Mouse (Mus musculus) kidney, adult 2 months (tissue): ENCODE results near the gene Trim44.

Source experiments
- CTCF ChIP-seq: fragments of 200-500 bp; conservative IDR thresholded peaks from 2 replicates; pipeline ENCODE4 v1.5.1; 2011; ENCODE audit warnings: low read depth, mild to moderate bottlenecking, control low read depth, low read length, moderate library complexity, mixed read lengths; ENCODE audit not compliant: insufficient read depth, insufficient read length
- POLR2A ChIP-seq: fragments of 200-500 bp; IDR thresholded peaks from one replicate; pipeline ENCODE4 v1.6.1; 2011; ENCODE audit warnings: low read depth, low read length, control low read depth

DNA sequence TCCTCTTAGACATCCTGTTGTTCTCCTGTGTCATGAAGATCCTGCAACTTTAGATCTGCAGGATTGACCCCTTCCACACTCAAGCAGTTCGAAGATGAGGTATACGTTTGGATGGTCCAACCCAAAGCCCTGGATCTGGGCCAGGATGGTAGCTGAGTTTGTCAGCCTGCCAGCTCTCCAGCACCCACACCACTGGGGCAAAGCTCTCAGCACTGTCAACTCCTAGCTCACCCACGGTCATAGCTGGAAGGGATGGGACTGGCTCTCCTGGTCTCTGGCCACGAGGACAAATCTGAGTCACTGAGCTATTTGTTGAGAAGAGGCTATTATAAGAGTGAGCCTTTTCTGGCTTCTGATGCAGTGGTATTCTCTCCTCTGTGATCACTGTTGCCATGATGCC is 155.0 kb downstream of the Trim44 start:
- TF ChIP-seq POLR2A (no peak), CTCF (no peak)
